Mouse (Mus musculus): ENCODE data around the gene Hcrt.

The Hcrt gene

DNA sequence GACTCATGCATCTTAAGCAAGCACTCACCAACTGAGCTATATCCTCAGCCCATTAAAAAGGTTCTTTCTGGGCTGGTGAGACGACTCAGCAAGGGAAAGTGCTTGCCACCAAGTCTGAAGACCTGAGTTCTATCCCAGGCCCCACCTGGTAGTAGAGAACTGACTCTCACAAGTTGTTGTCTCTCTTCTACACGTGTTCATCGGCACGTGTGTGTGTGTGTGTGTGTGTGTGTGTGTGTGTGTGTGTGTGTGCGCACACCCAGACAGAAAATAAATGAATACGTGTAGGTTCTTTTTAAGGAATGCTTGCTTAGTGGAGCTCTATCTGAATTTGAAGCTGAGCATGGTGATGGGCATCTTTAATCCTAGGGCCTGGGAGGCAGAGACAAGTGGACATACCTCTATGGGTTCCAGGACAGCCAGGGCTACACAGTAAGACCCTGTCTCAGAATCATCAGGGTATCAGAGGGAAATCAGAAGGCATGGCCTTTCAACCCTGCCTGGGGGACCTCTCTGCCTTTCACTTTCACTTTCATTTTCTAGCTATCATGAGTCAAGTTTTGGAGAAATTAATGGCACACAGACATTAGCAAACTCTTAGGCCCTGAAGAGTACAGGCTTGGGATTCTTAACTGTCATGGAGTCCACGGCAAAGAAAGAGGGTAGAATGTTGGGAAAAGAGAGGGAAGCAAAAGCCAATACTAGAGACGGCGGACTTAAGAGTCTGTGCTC is 27.4 kb downstream of the Hcrt start:
- DNase-seq, result no peak

DNA sequence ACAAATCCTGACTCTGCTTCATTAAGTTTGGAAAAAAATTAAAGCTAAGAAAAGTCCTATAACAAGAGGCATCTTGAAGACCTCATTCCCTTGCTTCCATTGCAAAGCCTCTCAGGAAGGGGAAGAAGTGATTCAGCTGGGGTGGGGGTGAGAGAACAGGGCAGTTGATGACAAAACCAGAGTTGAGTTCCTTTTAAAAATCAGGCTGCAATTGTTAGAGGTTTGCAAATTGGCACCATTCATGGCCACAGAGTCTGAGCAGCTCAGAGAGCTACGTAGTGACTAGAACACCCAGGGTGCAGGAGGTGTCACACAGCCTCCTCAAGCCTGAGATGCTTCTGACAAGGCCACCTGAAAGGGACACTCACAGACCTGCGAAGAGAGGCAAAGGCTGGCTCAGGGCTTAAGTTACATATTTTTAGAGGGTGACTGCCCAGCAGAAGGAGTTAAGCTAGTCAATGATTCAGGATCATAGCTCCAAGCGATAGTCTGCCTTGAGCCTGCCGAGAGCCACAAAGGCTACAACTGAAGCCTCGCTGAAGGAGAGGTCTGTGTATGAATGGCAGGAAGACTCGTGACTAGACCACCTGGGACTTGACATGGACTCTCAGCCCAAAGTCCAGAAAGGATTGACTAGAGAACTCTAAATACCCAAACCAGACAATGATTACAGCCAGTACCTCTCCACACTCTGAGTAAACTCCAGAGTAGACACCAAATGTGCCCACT is 32.1 kb downstream of the Hcrt start:
- DNase-seq, result no peak

DNA sequence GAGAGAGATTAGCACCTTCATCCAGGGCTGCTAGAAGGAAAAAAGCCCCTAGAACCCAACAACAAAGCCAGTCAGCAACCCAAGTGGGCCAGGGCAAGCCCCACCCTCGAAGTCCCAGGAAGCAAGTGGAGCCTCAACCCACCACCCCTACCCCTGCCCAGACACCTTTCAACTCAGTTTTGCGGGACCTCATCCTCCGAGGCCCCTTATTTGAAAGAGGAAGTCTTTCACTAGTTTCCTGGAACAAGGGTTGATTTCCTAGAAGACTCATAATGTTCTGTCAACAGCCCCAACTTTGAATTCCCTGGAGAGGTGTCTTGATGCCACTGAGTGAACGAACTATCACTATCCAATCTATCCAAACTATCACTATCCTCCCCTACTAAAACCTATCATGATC is 32.8 kb downstream of the Hcrt start:
- no peak for DNase-seq

DNA sequence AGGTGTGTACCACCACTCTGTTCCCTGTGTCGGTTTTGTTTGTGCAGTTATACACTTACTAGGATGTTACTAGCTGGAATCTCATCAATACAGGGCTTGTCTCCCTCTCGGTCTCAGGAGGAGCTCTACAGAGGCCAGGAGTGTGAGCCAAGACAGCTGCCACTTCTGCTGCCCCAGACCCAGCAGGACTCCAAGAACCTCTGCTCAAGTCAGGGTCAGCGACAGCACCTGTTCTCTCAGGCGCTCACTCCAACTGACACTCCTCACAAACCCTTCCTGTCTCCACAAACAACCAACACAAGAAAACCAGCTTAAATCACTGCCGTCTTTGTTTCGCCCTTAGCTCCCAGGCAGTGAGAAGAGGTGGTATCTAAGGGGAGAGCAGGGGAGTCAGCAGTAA is 34.1 kb downstream of the Hcrt start:
- DNase-seq, result no peak

DNA sequence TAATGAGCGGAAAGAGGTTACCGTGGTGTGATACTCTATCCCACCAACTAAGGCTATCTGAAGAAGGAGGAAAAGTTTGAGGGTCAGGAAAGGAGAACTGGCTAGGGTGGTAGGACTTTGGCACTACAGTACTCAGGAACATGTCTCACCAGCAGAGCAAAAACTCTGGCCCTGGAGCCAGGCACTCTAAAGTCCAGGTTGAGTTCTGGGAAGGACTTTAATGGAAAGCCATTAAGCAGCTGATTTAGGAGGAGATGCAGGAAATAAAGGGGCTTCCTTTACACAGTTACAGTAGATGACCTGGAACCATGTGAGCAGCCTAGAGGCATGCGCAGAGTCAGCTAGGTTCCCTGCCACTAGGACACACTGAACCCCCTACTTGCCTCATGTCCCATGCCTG is 35.5 kb downstream of the Hcrt start:
- no peak for DNase-seq

DNA sequence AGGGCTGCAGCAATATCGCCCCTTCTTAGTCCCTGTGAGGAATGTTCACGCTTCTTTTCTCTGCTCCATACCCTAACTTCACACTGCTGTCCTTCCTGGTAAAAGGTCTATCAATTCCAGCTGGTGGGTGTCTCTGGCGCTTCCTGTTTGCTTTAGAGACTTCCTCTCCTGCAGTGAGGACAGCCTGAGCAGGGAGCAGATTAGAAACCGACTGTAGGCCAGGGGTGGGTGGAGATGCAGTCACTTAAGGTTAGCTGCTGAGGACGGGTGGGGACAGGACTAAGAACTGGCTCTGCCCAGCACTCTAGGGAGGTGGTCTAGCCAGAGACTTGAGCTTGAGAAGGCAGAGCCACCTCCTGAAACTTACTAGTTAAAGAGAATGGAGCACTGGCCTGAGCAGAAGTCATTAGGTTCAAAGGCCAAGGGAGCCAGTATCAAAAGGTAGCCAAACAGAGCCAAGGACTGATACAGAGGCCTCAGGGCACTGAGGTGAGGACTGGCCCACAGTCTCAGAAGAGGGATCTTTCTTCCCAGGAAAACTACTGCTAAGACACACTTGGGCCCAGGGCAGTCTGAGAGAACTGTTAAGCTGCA is 37.7 kb downstream of the Hcrt start:
- DNase-seq, result no peak

DNA sequence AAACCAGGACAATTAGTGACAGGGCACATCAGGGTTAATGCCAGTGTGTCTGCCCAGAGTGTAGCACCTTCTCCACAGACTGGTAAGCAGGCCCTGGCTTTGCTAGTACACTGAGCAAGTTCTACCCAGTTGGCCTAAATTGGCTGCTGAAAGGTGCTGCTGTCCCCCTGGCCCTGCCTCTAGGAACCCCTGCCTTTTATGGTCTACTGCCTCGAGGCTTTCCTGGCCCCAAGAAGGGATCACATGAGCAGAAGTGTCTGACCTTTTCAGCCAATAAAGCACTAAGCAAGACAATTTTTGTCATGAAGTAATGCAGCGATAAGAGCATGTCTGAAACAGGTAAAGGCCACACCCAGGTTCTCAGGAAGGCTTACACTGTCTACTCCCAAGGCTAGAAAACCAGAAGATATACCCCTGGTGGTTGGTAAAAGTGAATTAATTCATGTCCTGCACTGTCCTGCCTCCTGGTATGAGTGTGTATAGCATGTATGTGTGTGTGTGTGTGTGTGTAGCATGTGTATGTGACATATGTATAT is 40.2 kb downstream of the Hcrt start:
- no peak for DNase-seq

DNA sequence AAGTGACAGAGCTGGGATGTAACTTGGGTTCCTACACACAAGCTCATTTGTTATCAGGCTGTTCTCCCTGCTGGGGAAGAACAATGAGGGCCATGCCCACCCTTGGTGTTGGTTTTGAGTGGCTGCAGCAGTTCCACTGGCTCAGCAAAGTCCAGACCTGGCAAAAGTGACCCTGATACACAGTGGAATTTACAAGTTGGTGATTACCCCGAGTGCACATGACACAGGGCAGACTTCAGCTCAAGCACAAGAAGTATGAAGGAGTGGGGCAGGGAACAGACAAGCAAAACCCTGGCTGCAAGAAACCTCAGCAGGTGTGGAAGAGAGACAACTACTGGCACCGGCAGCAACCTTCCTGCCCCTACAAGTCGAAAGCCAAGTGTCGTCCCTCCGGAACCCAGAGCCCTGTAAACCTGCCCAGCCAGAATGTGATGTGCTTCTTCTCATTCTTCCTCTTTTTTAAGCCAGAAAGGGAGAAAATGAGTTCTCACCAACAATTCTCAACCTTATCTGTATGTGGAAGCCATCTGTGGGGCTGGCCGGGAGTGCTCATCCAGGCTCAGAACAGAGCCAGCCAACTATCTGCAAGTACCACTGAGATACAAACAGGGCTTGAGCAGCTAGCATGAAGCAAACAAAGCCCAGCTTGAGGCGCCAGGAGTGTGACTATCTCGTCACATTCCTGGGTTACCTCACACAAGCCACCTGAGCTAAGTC is 40.8 kb downstream of the Hcrt start:
- no peak for DNase-seq

DNA sequence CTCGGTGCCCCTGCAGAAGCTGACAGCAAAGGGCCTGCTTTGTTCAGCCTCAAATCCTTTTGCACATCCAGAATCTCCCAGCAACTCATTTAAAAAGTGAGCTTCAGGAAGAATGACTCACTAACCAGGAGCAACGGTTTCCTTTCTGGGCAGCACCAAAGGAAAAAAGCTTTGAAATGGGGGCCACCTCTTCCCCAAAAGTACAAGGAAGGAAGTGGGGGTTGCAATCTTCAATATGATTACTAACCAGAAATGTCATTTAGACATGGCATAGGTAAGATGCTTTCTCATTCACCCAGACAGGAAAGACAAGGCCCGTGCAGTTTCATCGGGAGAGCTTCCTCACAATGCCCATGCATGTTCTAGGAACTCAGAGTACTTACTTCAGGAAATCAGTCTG is 41.5 kb downstream of the Hcrt start:
- no peak for DNase-seq

DNA sequence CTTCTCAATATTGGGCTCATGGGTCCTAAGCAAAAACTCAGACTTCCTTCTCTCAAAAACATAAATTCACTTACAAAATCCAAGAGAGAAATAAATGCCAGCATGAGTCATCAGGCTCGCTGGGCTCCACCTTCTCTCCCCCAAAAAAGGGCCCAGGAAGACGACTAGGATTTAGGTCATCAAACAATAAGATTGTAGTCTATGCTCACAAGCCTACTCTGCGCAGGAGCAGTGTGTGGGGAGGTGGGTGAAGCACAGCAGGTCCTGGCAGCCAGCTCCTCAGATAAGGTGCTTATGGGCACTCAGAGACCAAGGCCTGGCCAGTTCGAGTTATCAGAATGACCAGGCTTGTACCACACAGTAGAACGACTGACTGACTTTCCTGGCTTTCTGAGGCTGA is 42.4 kb downstream of the Hcrt start:
- no peak for DNase-seq

DNA sequence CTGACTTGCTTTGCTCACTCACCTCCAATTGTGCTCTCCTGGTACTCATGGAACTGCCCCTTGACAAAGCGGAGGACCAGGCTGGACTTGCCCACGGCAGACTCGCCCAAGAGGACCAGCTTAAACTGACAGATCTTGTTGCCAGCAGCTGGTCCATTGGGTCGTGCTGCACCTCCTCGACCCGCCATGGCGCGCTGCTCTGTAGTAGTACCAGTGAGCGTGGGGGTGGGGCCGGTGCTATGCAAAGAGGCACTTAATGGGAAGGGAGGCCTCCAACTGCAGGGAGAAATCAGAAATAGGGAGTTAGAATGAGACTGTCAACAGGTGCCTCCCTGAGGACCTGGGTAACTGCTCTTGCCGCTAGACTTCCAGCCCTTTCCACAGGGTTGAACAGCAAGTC is 42.8 kb downstream of the Hcrt start:
- no peak for DNase-seq

DNA sequence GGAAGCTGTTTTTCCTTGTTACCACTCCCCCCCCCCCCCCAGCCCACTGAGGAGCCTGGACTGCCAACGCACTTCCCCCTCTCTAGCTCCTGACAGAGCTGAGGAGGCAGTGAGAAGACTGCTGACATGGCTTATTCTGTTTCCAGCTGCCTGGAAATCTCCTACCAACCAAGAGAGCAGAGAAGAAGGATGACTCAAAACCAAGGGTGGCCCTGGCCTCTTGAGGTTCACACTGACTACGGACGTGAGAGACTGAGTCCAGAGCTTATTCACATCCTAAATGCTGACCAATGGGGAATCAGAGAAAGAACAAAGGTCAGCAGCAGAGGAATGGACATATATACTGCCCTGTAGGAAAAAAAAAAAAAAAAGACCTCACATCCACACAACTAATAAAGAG is 43.4 kb downstream of the Hcrt start:
- no peak for DNase-seq

DNA sequence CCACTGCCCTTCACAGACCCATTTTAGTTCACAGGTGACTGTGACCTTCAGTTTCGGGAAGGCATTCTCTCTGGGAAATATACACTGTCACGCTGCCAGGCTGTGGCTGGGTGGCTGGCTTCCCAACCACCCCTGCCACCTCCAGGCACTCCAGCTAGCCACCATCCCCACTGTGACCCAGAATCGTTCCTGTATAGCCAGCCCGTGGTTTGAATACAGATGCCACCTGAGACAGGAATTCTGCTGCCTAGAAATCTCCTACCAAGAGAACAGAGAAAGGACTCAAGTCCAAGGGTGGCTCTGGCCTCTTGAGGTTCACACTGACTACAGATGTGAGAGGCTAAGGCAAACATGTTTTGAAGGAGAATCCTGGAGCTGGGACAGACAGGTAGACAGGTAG is 43.9 kb downstream of the Hcrt start:
- DNase-seq, result no peak

DNA sequence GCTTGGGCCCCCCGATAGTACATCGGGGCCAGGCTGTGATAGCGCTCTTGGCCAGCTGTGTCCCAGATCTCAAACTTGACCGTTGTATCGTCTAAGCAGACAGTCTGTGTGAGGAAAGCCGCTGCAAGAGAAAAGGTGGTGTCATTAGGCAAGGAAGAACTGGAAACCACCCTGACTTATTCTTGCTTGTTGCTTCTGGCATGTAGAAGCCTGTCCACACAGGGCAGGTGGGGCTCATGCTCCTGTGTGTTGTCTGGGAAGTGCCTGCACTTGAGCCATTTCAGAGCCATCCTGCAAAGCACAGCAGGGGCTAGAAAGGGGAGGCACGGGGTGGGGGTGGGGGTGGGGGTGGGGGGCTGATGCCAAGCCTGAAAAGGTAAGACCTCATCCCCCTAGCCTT is 44.3 kb downstream of the Hcrt start:
- DNase-seq, result no peak

DNA sequence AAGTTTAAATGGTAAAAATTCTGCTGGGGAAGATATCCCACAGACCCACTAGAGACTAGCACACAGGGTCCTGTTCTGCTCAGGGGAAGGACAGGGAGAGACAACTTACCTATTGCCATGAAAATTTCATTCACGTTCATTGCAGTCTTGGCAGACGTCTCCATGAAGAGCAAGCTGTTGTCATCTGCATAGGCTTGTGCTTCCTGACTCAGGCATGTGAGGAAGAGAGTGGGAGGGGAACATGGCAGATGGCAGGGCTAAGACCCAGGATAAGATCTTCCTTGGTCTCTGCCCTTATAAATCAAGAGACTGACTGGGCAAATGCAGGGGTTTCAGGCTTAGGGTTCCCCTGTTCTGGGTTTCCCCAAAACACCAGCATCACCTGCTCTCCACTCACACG is 46.1 kb downstream of the Hcrt start:
- no peak for DNase-seq

DNA sequence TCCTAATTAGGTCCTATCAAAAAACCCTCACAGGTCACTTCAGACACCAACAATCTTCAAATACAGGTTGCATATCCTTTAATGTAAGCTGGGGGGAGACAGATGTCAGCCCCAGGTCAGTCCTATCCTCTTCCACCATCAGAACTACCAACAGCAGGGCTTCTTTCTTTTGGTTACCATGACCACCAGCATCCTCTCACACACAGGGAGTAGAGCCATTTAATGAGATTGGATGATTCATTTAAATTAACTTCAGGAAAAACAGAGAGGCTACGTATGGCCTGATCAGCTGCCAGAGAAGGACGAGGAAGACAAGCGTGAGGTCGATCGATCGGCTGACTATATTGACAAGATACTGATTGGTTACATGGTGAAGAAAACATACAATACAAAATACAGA is 47.8 kb downstream of the Hcrt start:
- DNase-seq, result no peak

DNA sequence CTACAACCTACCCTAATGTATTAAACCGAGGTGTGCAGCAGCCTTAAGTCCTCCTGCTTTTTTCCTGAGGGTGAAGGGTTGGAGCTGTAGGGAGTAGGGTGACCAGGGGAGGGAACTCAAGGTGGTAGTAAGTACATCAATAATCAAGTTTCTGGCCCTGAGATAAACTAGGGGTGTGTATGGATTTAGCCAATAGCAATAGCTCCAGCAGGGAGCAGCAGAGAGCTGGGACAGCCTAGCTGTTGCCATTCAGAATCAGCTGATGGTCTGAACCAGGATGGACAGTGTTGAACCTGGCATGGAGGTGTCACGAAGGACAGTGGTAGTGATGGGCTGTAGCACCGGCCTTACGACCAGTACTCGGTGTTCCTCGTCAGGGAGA is 48.2 kb downstream of the Hcrt start:
- peak; percentile 68 for DNase-seq

DNA sequence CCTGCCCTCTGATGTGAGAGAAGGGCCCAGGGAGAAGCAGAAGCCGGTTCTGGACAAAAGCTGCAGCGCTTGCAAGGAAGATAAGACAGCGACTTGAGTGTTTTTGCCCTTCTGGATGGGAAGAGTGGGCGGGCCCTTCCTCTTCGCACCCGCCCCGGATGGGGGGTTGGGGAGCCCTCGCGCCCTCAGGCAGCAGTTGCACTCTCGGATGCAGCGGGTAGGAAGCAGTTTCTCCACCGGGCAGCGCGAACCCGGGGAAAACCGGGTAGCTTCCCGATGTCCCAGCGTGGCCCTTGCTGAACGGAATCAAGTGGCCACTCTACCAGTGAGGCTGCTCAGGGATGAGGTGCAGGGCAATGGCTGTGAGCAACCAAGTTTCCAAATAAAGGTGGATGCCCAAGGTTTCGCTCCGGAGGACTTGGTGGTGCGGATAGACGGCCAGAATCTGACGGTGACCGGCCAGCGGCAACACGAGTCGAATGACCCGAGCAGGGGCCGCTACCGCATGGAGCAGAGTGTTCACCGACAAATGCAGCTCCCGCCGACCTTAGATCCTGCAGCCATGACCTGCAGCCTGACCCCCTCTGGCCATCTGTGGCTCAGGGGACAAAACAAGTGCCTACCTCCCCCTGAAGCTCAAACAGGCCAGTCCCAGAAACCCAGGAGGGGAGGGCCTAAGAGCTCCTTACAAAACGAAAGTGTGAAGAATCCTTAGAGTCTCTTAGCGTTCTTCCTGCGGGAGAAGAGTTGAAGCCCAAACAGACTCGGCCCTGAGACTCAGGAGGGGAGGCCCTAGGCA is 48.8 kb downstream of the Hcrt start, which contains the start of gene Hspb9:
Gene Hspb9 (plus strand): TSS at position 116 of the 799 bp plus-strand sequence.
- peak; percentile 48 for DNase-seq

DNA sequence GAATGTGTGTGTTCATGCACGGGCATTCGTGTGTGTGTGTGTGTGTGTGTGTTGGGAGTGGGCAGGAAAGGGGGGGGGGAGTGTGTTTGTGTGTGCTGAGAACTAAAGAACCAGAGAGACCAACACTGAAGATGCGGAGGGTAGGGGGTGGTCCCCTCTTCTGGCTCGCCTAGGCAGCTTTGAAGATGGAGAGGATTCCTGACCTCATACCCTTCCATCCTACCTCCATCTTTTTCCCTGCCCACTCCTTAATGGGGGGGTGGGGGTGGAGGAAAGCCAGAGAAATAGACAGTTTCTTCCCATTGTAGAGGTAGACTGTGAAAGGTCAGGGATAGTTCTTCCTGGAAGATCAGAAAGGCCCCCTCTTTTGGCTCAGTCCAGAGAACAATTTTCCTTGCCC is 49.6 kb downstream of the Hcrt start:
- DNase-seq, result no peak

DNA sequence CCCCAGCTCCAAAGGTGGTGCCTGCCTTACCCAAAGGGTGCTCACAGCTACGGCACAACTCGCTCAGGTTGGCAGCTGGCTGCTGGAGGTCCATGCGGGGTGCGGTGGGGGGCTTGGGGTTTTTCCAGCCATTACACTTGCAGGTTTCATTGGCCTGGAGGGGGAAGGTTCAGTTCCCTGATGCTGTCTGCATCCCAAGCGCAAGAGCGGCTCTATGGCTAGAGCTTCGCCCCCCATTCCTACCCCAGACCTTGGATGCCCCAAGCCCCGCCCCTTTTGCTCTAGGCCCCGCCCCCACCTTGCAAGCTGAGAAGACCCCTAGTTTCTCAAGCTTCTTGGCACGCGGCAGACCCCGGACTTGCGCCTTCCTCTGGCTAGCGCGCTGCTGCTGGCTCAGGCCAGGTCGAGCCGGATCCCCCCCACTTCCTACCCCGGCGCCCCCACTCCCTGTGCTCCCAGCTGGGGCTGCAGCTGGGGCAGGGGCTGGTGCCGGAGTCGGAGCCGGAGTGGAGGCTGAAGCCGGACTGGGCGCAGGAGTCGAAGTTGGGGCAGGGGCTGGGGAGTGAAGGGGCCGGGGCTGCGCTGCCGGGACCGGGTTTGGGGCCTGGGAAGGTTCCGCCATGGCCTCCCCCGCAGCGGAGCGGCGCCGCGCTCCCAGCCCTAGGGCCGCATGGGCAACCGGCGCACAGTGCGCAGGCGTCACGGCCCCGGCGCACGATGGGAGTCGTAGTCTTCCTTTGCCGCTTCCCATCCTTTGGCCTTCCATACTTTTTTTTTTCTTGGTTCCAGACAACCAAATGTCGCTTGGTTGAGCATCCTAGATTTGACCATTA is 50.7 kb downstream of the Hcrt start, which contains the start of gene Kat2a:
Gene Kat2a (minus strand): TSS at position 683 of the 833 bp plus-strand sequence.
- DNase-seq, result peak; percentile 87

Data from right cerebral cortex, postnatal 25 days (tissue).